Mouse (Mus musculus) midbrain, embryonic 14.5 days (tissue): ENCODE measurements around the gene Rcvrn. TPM values are rescaled to one million over a fixed set of nuclear protein-coding genes. Genes with fewer than 3 reads are reported as not detected.

Source experiments
- ATAC-seq: fragments of 200-750 bp; cut with Nextera tagmentation; 2 replicates; pipeline ENCODE4 v1.8.0; 2017; ENCODE audit warnings: moderate number of reproducible peaks, moderate library complexity; ENCODE audit not compliant: low FRiP score, low TSS enrichment
- DNase-seq: peaks from one replicate; pipeline ENCODE4 v3.0.0-alpha.2; 2015
- H3K27ac ChIP-seq: fragments of 300-500 bp; sonication (generic); replicated peaks from 2 replicates; pipeline ENCODE4 v1.5.1; 2014; ENCODE audit warnings: mild to moderate bottlenecking, low read depth, low read length, moderate library complexity
- H3K27me3 ChIP-seq: fragments of 300-500 bp; sonication (generic); 2 replicates; pipeline ENCODE4 v1.6.1; 2014; ENCODE audit warnings: low read length, control low read depth, mixed read lengths; ENCODE audit not compliant: control insufficient read depth, insufficient read depth
- H3K36me3 ChIP-seq: fragments of 300-500 bp; sonication (generic); 2 replicates; pipeline ENCODE4 v1.6.1; 2014; ENCODE audit warnings: low read length, control low read depth; ENCODE audit not compliant: control insufficient read depth, insufficient read depth
- H3K4me1 ChIP-seq: fragments of 300-500 bp; sonication (generic); 2 replicates; pipeline ENCODE4 v1.6.1; 2014; ENCODE audit warnings: mild to moderate bottlenecking, antibody characterized with exemption, low read length, control low read depth; ENCODE audit not compliant: control insufficient read depth, insufficient read depth
- H3K4me2 ChIP-seq: fragments of 300-500 bp; sonication (generic); 2 replicates; pipeline ENCODE4 v1.6.1; 2014; ENCODE audit warnings: mild to moderate bottlenecking, low read length, moderate library complexity
- H3K4me3 ChIP-seq: fragments of 300-500 bp; sonication (generic); replicated peaks from 2 replicates; pipeline ENCODE4 v1.5.1; 2014; ENCODE audit warnings: low read depth, low read length
- H3K9ac ChIP-seq: fragments of 300-500 bp; sonication (generic); replicated peaks from 2 replicates; pipeline ENCODE4 v1.6.1; 2014; ENCODE audit warnings: mild to moderate bottlenecking, low read length, moderate library complexity
- H3K9me3 ChIP-seq: fragments of 300-500 bp; sonication (generic); 2 replicates; pipeline ENCODE4 v1.6.1; 2016; ENCODE audit warnings: low read length, control low read depth, mixed read lengths; ENCODE audit not compliant: control insufficient read depth
- WGBS: fragments of 180-500 bp; shearing (Covaris S2); extraction: QIAGEN DNeasy Blood & Tissue Kit; methylation state at CpG from one replicate; pipeline ENCODE4 v1.1.7; 2014; 5-methylcytosine and 5-hydroxymethylcytosine counted together
- polyA plus RNA-seq: library from polyadenylated mRNA; unstranded; fragments of >200 nt; fragmentation: Nextera tagmentation; extraction: Ambion mirVana; gene quantifications from 2 replicates; pipeline ENCODE4 v1.2.1, GENCODE M21; 2014

Gene Rcvrn
- polyA plus RNA-seq, 1 experiment from 2014 or later: not detected

DNA sequence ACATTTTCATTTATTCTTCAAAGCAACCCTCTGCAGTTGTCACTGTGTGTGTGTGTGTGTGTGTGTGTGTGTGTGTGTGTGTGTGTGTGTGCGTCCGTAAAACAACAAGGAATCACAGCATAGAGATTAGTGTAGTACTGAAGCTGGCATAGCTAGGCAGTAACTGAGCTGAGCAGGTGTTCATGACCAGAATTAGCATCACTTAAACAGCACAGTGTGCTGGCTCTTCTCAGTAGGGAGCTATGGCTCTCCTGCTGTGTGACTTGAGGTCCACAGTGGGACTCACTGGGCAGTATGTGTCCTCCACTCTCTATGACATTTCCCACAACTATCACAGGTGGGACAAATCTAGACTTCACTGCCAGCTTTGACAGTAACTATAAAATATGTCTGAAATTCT lies 35.9 kb downstream of the Rcvrn start:
- H3K9me3 ChIP-seq: no peaks in the 10 kb centered on the region
- WGBS: 93% methylated on average over 2 of the region's 2 CpGs
- H3K4me1 ChIP-seq: no peaks in the 10 kb centered on the region
- H3K27ac ChIP-seq: no peak overlapping the region
- H3K4me3 ChIP-seq: no peak overlapping the region
- no peak overlapping the region for H3K4me2 ChIP-seq
- H3K9ac ChIP-seq: no peak overlapping the region
- DNase-seq (no peak), ATAC-seq (no peak)
- H3K27me3 ChIP-seq: no peaks in the 10 kb centered on the region
- no peaks in the 10 kb centered on the region for H3K36me3 ChIP-seq

DNA sequence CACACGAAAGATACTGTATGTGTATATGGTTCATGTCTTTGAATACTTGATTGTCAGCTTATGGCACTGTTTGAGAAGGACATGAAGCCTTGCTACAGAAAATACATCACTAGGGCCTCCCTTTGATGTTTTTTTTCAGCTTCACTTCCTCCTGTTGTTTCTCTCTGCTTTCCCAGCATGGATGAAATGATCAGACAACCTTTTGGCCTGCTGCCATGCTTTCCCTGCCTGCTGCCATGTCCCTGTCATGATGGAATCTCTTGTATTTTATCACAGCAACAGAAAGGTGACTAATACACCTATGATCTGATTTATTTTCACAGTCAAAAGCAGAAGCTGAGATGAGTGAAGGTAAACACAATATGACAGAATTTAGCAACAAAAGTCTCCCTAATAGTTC lies 38.6 kb downstream of the Rcvrn start:
- H3K9me3 ChIP-seq: no peaks in the 10 kb centered on the region
- H3K4me2 ChIP-seq: no peak overlapping the region
- DNase-seq (no peak), ATAC-seq (no peak)
- no peak overlapping the region for H3K9ac ChIP-seq
- H3K27ac ChIP-seq: no peak overlapping the region
- no peaks in the 10 kb centered on the region for H3K36me3 ChIP-seq
- no peak overlapping the region for H3K4me3 ChIP-seq
- no peaks in the 10 kb centered on the region for H3K4me1 ChIP-seq
- no peaks in the 10 kb centered on the region for H3K27me3 ChIP-seq
- WGBS: 84% methylated on average over 1 of the region's 1 CpGs

DNA sequence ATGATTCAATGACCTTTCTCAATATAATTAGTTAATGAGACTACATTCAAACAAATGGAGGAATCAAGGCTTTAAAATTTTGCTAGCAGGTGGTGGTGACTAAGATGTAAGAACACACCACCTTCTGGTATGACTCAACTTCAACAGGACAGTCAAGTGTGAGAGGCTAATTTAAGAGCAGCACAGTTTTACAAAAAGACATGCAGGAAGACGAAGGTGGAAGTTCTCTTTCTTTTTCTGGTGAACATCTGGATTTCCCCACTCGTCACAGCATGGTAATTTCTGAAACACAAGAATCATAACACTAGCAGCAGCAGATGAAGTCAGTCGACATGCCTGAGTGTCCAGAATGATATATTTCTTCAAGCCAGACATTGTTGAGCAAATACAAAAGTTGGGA lies 39.5 kb downstream of the Rcvrn start:
- DNase-seq (no peak), ATAC-seq (no peak)
- H3K27me3 ChIP-seq: no peaks in the 10 kb centered on the region
- 84% methylated on average over 3 of the region's 3 CpGs for WGBS
- H3K36me3 ChIP-seq: no peaks in the 10 kb centered on the region
- no peaks in the 10 kb centered on the region for H3K9me3 ChIP-seq
- no peaks in the 10 kb centered on the region for H3K4me1 ChIP-seq
- H3K4me3 ChIP-seq: no peak overlapping the region
- no peak overlapping the region for H3K4me2 ChIP-seq
- no peak overlapping the region for H3K9ac ChIP-seq
- no peak overlapping the region for H3K27ac ChIP-seq

DNA sequence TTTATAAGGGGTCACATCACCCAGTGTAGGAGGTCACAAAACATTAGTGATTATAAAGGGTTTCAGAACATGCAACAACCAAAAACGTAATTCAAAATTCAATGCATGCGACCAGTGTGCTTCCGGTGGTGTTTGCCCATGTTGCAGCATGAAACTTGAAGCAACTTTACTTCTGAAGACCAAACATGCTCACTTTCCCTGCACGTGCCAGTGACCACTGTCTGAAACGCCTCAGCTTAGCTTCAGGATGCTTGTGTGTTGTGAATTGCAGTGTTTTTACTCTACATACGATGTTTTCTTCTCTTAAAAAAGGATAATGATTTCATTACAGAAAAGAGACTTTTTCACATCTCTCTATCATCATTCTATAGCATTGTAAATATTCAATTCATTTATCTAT lies 43.2 kb downstream of the Rcvrn start:
- H3K9ac ChIP-seq: no peak overlapping the region
- no peak overlapping the region for H3K4me2 ChIP-seq
- DNase-seq (no peak), ATAC-seq (no peak)
- H3K27ac ChIP-seq: no peak overlapping the region
- H3K9me3 ChIP-seq: no peaks in the 10 kb centered on the region
- no peak overlapping the region for H3K4me3 ChIP-seq
- H3K27me3 ChIP-seq: no peaks in the 10 kb centered on the region
- H3K4me1 ChIP-seq: no peaks in the 10 kb centered on the region
- 90% methylated on average over 6 of the region's 6 CpGs for WGBS
- H3K36me3 ChIP-seq: no peaks in the 10 kb centered on the region

DNA sequence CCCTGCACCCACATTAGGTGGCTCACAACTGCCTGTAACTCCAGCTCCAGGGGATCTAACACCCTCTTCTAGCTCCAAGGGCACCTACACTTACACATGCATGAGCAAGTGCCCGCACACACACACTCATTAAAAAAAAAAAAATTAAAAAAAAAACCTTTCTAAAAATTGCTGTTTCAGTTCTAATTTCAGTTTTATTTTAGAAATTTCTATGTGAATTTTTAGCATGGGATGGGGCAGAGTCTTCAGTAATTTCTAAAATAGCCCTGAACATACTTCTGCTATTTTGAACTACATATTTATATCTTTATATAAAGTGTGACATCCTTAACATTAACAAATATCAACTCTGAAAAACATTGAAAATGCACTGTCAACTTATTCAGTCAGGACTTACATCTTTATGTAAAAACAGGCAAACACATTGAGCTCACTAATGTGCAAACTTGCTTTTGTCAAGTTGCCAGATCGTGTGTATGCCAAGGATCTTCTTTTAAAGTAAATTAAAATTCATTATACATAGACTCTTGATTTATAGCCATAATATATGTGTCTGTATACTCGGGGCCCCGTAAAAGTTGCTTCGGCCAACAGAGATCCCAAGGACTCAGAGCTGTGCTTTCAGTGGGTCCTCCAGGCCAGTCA lies 43.8 kb downstream of the Rcvrn start:
- Histone ChIP-seq H3K27me3 (no peaks in the 10 kb centered on the region), H3K9me3 (no peaks in the 10 kb centered on the region), H3K4me1 (no peaks in the 10 kb centered on the region), H3K27ac (no peak overlapping the region), H3K36me3 (no peaks in the 10 kb centered on the region), H3K4me2 (no peak overlapping the region), H3K4me3 (no peak overlapping the region), H3K9ac (no peak overlapping the region)
- DNase-seq (no peak), ATAC-seq (no peak)
- 91% methylated on average over 5 of the region's 5 CpGs for WGBS

DNA sequence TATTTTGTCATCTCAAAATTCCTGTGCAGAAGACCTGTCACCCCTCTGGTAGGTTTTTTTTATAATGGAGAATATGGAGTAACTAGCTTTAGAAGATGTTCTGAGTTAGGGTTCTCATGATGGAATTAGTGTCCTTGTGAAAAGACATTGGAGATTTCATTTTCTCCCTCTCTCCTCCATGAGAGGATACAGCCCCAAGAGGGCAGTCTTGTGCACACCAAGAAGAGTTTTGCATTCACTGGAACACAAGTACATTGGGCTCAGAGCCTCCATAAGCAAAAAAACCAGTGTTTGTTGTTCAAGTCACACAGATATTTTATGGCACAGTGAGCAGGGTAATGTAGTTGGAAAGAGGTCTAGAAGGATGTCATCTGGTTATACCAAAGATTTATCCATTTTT lies 46.4 kb downstream of the Rcvrn start:
- Histone ChIP-seq H3K27me3 (no peaks in the 10 kb centered on the region), H3K4me1 (no peaks in the 10 kb centered on the region), H3K4me2 (no peak overlapping the region), H3K36me3 (no peaks in the 10 kb centered on the region), H3K4me3 (no peak overlapping the region), H3K9ac (no peak overlapping the region), H3K27ac (no peak overlapping the region), H3K9me3 (no peaks in the 10 kb centered on the region)
- ATAC-seq (no peak), DNase-seq (no peak)

Other genes starting within 250 kb of the Rcvrn start
- gene Gas7, start 239.9 kb upstream of the Rcvrn start, polyA plus RNA-seq: 15.7 and 23.8 TPM in 2 replicates
- gene Glp2r, start 75.8 kb downstream of the Rcvrn start, polyA plus RNA-seq: 0.07 TPM in 1 of 2 replicates, not detected in the other
- not detected in 2 replicates for gene Gsg1l2, start 79.3 kb downstream of the Rcvrn start, polyA plus RNA-seq
- gene Dhrs7c, start 102.9 kb downstream of the Rcvrn start, polyA plus RNA-seq: not detected in 2 replicates
- 0.21 and 0.27 TPM in 2 replicates for gene Usp43, start 226.8 kb downstream of the Rcvrn start, polyA plus RNA-seq